Comparison of ENCODE assay signal across 7 mouse cellular contexts in the genomic region with DNA sequence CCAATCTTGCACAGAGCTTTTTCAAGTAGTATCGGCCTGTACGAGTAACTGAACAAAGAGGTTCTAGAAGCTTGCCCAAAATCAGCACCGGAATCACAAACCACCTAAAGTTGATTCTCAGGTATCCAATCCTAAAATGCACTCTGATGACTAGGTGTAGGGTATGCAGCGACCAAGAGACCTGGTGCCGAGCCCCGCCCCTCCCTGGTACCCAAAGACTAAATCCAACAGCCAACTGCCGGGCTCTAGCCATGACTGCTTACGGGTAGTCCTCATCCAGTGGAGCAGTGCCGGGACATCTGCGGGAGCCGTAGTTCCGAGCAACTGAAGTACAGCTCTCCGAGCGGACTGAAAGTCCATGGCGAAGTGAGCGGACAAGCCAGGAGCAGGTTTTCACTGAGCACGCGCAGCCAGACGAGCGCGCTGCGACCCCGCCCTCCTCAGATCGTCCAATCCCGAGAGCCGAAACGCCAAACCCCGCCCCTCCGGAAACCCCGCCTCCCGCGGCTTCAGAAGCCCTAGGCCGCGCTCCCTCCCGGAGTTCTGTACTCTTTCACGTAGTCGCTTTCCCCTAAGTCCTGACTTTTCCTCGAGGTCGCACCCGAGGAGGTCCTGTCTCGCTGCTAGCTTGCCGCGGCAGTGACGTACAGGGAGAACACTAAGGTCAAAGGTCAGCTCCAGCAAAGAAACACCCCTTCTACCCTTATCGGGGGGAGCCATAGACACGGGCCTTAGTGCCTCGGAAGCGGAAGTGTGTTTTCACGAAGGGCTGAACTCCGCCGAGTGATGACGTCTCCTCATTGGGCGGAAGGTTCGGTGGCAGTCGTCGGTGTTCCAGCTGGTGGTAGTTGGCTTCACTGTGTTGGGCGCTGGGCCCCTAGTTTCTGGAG. TPM values are rescaled to one million over a fixed set of nuclear protein-coding genes. Genes with fewer than 3 reads are reported as not detected.
DNase-seq lines count a peak whose midpoint lies in the region; ATAC-seq and TF ChIP-seq lines count a peak whose summit lies in the region.
"Not testable (repeated sequence)": the region's sequence is repeated elsewhere in the genome, so short reads cannot be mapped to it uniquely, and the experiment has no call there.

A gene (plus strand): TSS at position 546 of the 890 bp plus-strand sequence.

- not testable (repeated sequence) for TF ChIP-seq EP300 in heart, adult 2 months (IDR thresholded peaks at IDR 0.05; ENCODE audit: insufficient read depth, low read depth, low read length); liver, embryonic 14.5 days (IDR thresholded peaks at IDR 0.05; ENCODE audit: low read depth)

- H3K9me3 ChIP-seq in forebrain, embryonic 11.5 days (ENCODE audit: control insufficient read depth, low read length); hindbrain, embryonic 14.5 days (ENCODE audit: control insufficient read depth, low read length); liver, embryonic 14.5 days (ENCODE audit: control insufficient read depth, low read length); midbrain, postnatal 0 days (ENCODE audit: low read length): not testable (repeated sequence)

- peak; percentile 98 for ATAC-seq in forebrain, embryonic 11.5 days (replicated peaks; ENCODE audit: low FRiP score)
- ATAC-seq in hindbrain, embryonic 14.5 days (ENCODE audit: low FRiP score), result peak; percentile 99
- peak; percentile 96 for ATAC-seq in liver, embryonic 14.5 days (ENCODE audit: insufficient read depth)
- ATAC-seq in midbrain, postnatal 0 days (ENCODE audit: low FRiP score), result peak; percentile 99

- not testable (repeated sequence) for H3K9ac ChIP-seq in forebrain, embryonic 11.5 days (ENCODE audit: low read length); heart, adult 2 months (ENCODE audit: low read depth, low read length); hindbrain, embryonic 14.5 days; midbrain, postnatal 0 days (replicated peaks; ENCODE audit: low read length, poor library complexity, severe bottlenecking)
- peak within 1 kb of the TSS; percentile 57; the same call in 1 of the 2 replicates for H3K9ac ChIP-seq in liver, embryonic 14.5 days (replicated peaks)

- not testable (repeated sequence) for H3K4me1 ChIP-seq in forebrain, embryonic 11.5 days (replicated peaks; ENCODE audit: control insufficient read depth, insufficient read depth, low read length); heart, adult 2 months (ENCODE audit: control insufficient read depth, insufficient read depth, low read length); hindbrain, embryonic 14.5 days (replicated peaks; ENCODE audit: control insufficient read depth, insufficient read depth, low read length); liver, embryonic 14.5 days (replicated peaks; ENCODE audit: control insufficient read depth in 2 of 2, insufficient read depth in 2 of 2, low read length in 1 of 2); midbrain, postnatal 0 days (ENCODE audit: insufficient read depth, low read length)

- not testable (repeated sequence) for H3K4me3 ChIP-seq in forebrain, embryonic 11.5 days (ENCODE audit: low read depth, low read length)
- H3K4me3 ChIP-seq in heart, adult 2 months, result peak within 1 kb of the TSS; percentile 36; the same call in 1 of the 2 replicates
- H3K4me3 ChIP-seq in hindbrain, embryonic 14.5 days (replicated peaks; ENCODE audit: low read length), result 0 out of 2 replicates have a peak within 1 kb of the TSS, but pooled peaks have one; percentile 18
- peak within 1 kb of the TSS in 1 of 2 experiments; percentile 52; a peak in 2 of 4 replicates for H3K4me3 ChIP-seq in liver, embryonic 14.5 days (ENCODE audit: insufficient read depth in 1 of 2, low read depth in 2 of 2, low read length in 2 of 2)
- H3K4me3 ChIP-seq in midbrain, postnatal 0 days (ENCODE audit: low read depth, low read length), result 0 out of 2 replicates have a peak within 1 kb of the TSS, but pooled peaks have one; percentile 13

- intact Hi-C loops in heart, adult 2 months (cut with DNase I), result not testable (repeated sequence)

- not testable (repeated sequence) for H3K4me2 ChIP-seq in forebrain, embryonic 11.5 days (ENCODE audit: low read depth, low read length, severe bottlenecking); hindbrain, embryonic 14.5 days (replicated peaks); liver, embryonic 14.5 days (ENCODE audit: low read depth); midbrain, postnatal 0 days (ENCODE audit: low read depth, low read length, poor library complexity, severe bottlenecking)

- not testable (repeated sequence) for TF ChIP-seq CTCF in heart, adult 2 months (IDR thresholded peaks at IDR 0.05); liver, embryonic 14.5 days (IDR thresholded peaks at IDR 0.05; ENCODE audit: low read depth); midbrain, postnatal 0 days (IDR thresholded peaks at IDR 0.05)

- not testable (repeated sequence) for H3K27me3 ChIP-seq in forebrain, embryonic 11.5 days (ENCODE audit: control insufficient read depth, insufficient read depth, low read length); heart, adult 2 months (ENCODE audit: control insufficient read depth, insufficient read depth, low read length); hindbrain, embryonic 14.5 days (ENCODE audit: control insufficient read depth, insufficient read depth, low read length); liver, embryonic 14.5 days (ENCODE audit: control insufficient read depth, insufficient read depth, low read length); midbrain, postnatal 0 days (ENCODE audit: insufficient read depth, low read length)

- no CpG with 5 or more reads among the region's 57 CpGs for WGBS in forebrain, embryonic 11.5 days
- WGBS in heart, adult 2 months, result no CpG with 5 or more reads among the region's 57 CpGs
- no CpG with 5 or more reads among the region's 57 CpGs for WGBS in hindbrain, embryonic 14.5 days
- no CpG with 5 or more reads among the region's 57 CpGs for WGBS in liver, embryonic 14.5 days (ENCODE audit: insufficient replicate concordance)
- no CpG with 5 or more reads among the region's 57 CpGs for WGBS in midbrain, postnatal 0 days

- H3K79me2 ChIP-seq in heart, adult 2 months (replicated peaks; ENCODE audit: control insufficient read depth, insufficient read depth, low read length), result not testable (repeated sequence)

- not testable (repeated sequence) for DNase-seq in adrenal gland, postnatal 25 days; forebrain, embryonic 11.5 days (ENCODE audit: low spot score); heart, adult 2 months; hindbrain, embryonic 14.5 days (ENCODE audit: low spot score); layer of hippocampus, postnatal 25 days (ENCODE audit: extremely low spot score in 1 of 2, low spot score in 1 of 2); liver, embryonic 14.5 days (ENCODE audit: low read depth in 3 of 3, low spot score in 3 of 3); midbrain, postnatal 0 days (ENCODE audit: low spot score)

- H3K36me3 ChIP-seq in forebrain, embryonic 11.5 days (ENCODE audit: control insufficient read depth, insufficient read depth, low read length); heart, adult 2 months (ENCODE audit: control insufficient read depth, insufficient read depth, low read length); hindbrain, embryonic 14.5 days (replicated peaks; ENCODE audit: control insufficient read depth, insufficient read depth); liver, embryonic 14.5 days (replicated peaks; ENCODE audit: control insufficient read depth, insufficient read depth, low read depth); midbrain, postnatal 0 days (ENCODE audit: insufficient read depth, low read length): not testable (repeated sequence)

- H3K27ac ChIP-seq in forebrain, embryonic 11.5 days (ENCODE audit: low read depth, low read length); heart, adult 2 months; hindbrain, embryonic 14.5 days; liver, embryonic 14.5 days; midbrain, postnatal 0 days (ENCODE audit: low read depth, low read length): not testable (repeated sequence)

- TF ChIP-seq POLR2A in heart, adult 2 months (IDR thresholded peaks at IDR 0.05; ENCODE audit: insufficient read depth, low read depth, low read length), result not testable (repeated sequence)

RNA-seq across cellular contexts. Expression of the gene that starts here (rescaled TPM):
- total RNA-seq in adrenal gland, postnatal 25 days (2021), result 105 and 115 TPM in 2 replicates
- polyA plus RNA-seq in forebrain, embryonic 11.5 days (2014; fragmentation: Nextera tagmentation; extraction: Ambion mirVana), result 52.3 and 61.7 TPM in 2 replicates
- total RNA-seq in heart, adult 2 months (2021), result 10 to 100 TPM; 37.8 to 39.3 TPM
- polyA plus RNA-seq in heart, adult 2 months (2012; rRNA removed), result 11.3 and 25.9 TPM in 2 replicates
- polyA plus RNA-seq in hindbrain, embryonic 14.5 days (2014; fragmentation: Nextera tagmentation; extraction: Ambion mirVana), result 70.5 and 73.5 TPM in 2 replicates
- total RNA-seq in layer of hippocampus, postnatal 25 days (2021), result 10 to 100 TPM; 56.2 to 61.2 TPM
- 9.5 and 14.0 TPM in 2 replicates for polyA plus RNA-seq in liver, embryonic 14.5 days (2012; rRNA removed)
- 28.7 and 29.0 TPM in 2 replicates for polyA plus RNA-seq in liver, embryonic 14.5 days (2014; fragmentation: Nextera tagmentation; extraction: Ambion mirVana)
- total RNA-seq in midbrain, postnatal 0 days (2014; rRNA removed), result 71.1 and 101 TPM in 2 replicates
- polyA plus RNA-seq in midbrain, postnatal 0 days (2015; fragmentation: Nextera tagmentation; extraction: Ambion mirVana), result 59.6 and 71.0 TPM in 2 replicates
